Mouse (Mus musculus) E14TG2a.4 (cell line): ENCODE measurements around the gene Prr19.

Source experiments
- CTCF ChIP-seq: conservative IDR thresholded peaks from 2 replicates; pipeline ENCODE4 v1.5.1; 2014; ENCODE audit warnings: low read length
- NANOG ChIP-seq: IDR thresholded peaks from 2 replicates; pipeline ENCODE4 v1.6.1; 2014; ENCODE audit warnings: borderline replicate concordance, low read length, mixed read lengths
- POU5F1 ChIP-seq: IDR thresholded peaks from 2 replicates; pipeline ENCODE4 v1.6.1; 2014; ENCODE audit warnings: low read length, borderline replicate concordance

- no peak for TF ChIP-seq CTCF
- TF ChIP-seq POU5F1, result no peak
- TF ChIP-seq NANOG, result no peak
Measured at GRCm38 (mm10) chr7:25293191-25293739, 7.9 kb upstream of the Prr19 start.
